Mouse (Mus musculus) adrenal gland, adult 8-10 months (tissue): ENCODE data around the gene C730034F03Rik. TPM values are rescaled to one million over a fixed set of nuclear protein-coding genes. Genes with fewer than 3 reads are reported as not detected.

ENCODE experiments used
- DNase-seq: peaks from one replicate; pipeline ENCODE4 v3.0.0; 2022
- total RNA-seq, 4 experiments: library from RNA; stranded (reverse); gene quantifications; 2 replicates each; pipeline ENCODE4 v1.2.4; 2022

The C730034F03Rik gene
- total RNA-seq, 4 experiments from 2014 or later: 1.1 to 2.3 (median 1.9) TPM

- no peak for DNase-seq
Measured at GRCm38 (mm10) chr15:89432946-89433345, 3.6 kb downstream of the C730034F03Rik start.

GRCm38 (mm10) chr15:89434136-89434535 is 4.7 kb downstream of the C730034F03Rik start:
- no peak for DNase-seq

- no peak for DNase-seq
Measured at GRCm38 (mm10) chr15:89435878-89436277, 6.5 kb downstream of the C730034F03Rik start.

GRCm38 (mm10) chr15:89442486-89443070 is 13.2 kb downstream of the C730034F03Rik start:
- DNase-seq: no peak

- no peak for DNase-seq
Measured at GRCm38 (mm10) chr15:89452906-89453864, 23.8 kb downstream of the C730034F03Rik start.

GRCm38 (mm10) chr15:89453865-89454478 is 24.6 kb downstream of the C730034F03Rik start, which contains the start of gene Mapk8ip2:
TSS of gene Mapk8ip2 (plus strand) at chr15:89453913.
- DNase-seq: no peak

GRCm38 (mm10) chr15:89454857-89455256 is 25.5 kb downstream of the C730034F03Rik start:
- DNase-seq: no peak

- no peak for DNase-seq
Measured at GRCm38 (mm10) chr15:89455642-89456041, 26.3 kb downstream of the C730034F03Rik start.

GRCm38 (mm10) chr15:89458942-89459341 is 29.6 kb downstream of the C730034F03Rik start:
- DNase-seq: no peak

GRCm38 (mm10) chr15:89459821-89460220 is 30.4 kb downstream of the C730034F03Rik start:
- no peak for DNase-seq

GRCm38 (mm10) chr15:89460298-89460697 is 30.9 kb downstream of the C730034F03Rik start:
- DNase-seq: no peak

- DNase-seq: no peak
Measured at GRCm38 (mm10) chr15:89461321-89461720, 31.9 kb downstream of the C730034F03Rik start.

GRCm38 (mm10) chr15:89462176-89462575 is 32.8 kb downstream of the C730034F03Rik start:
- DNase-seq: no peak

GRCm38 (mm10) chr15:89463334-89464235 is 34.2 kb downstream of the C730034F03Rik start:
- DNase-seq: no peak

- no peak for DNase-seq
Measured at GRCm38 (mm10) chr15:89465052-89465451, 35.7 kb downstream of the C730034F03Rik start.

- no peak for DNase-seq
Measured at GRCm38 (mm10) chr15:89468577-89468976, 39.2 kb downstream of the C730034F03Rik start.

GRCm38 (mm10) chr15:89471476-89471875 is 42.1 kb downstream of the C730034F03Rik start:
- DNase-seq: no peak

GRCm38 (mm10) chr15:89473370-89473769 is 44.0 kb downstream of the C730034F03Rik start:
- DNase-seq: no peak

- no peak for DNase-seq
Measured at GRCm38 (mm10) chr15:89473921-89474320, 44.5 kb downstream of the C730034F03Rik start.

- DNase-seq: no peak
Measured at GRCm38 (mm10) chr15:89474596-89475292, 45.4 kb downstream of the C730034F03Rik start.

- no peak for DNase-seq
Measured at GRCm38 (mm10) chr15:89475293-89475600, 45.9 kb downstream of the C730034F03Rik start.
